Mouse (Mus musculus): ENCODE results near the gene Rad23b.

- peak; percentile 68; the same call in 1 of the 2 replicates for TF ChIP-seq POLR2A (IDR thresholded peaks at IDR 0.05; ENCODE audit: borderline replicate concordance, extremely low read depth, insufficient read depth, insufficient read length, poor library complexity, severe bottlenecking)
- TF ChIP-seq CTCF (IDR thresholded peaks at IDR 0.05; ENCODE audit: borderline replicate concordance, extremely low read depth, insufficient read depth, insufficient read length): 0 out of 2 replicates have a peak, but pooled peaks have one; percentile 3
Observed at GRCm38 (mm10) chr4:55349452-55350218, at the start of gene Rad23b.

All from brain, embryonic 14.5 days (tissue).